Mouse (Mus musculus) left cerebral cortex, adult 9 months (tissue): Measurements from ENCODE around the gene Ankrd44.

Experiments
- DNase-seq, 2 experiments: peaks; one replicate each; pipeline ENCODE4 v3.0.0; 2022; ENCODE audit warnings: low spot score in 2 of 2

Gene Ankrd44

DNA sequence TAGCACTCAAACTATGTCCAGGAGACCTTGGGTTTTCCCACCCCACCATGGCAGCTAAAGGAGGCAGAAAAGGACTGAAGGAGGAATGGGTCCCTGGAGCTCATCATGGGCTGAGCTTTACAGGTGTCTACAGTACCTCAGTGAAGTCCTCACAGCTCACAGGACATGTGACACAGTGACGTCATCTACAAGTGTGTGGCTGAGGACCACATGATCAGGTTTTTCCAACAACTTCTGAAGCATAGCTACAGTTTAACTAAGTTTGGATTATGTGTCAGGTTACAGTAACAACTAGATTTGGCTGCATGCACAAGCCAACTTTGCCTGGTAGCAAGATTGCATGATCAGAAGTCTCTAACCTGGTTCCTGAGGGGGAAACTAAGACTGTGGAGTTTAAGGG is 78.9 kb downstream of the Ankrd44 start:
- no peak for DNase-seq

GRCm38 (mm10) chr1:54846346-54847000 is 79.7 kb downstream of the Ankrd44 start:
- DNase-seq = no peak

- DNase-seq = no peak
Observed at GRCm38 (mm10) chr1:54844361-54844760, 81.8 kb downstream of the Ankrd44 start.

DNA sequence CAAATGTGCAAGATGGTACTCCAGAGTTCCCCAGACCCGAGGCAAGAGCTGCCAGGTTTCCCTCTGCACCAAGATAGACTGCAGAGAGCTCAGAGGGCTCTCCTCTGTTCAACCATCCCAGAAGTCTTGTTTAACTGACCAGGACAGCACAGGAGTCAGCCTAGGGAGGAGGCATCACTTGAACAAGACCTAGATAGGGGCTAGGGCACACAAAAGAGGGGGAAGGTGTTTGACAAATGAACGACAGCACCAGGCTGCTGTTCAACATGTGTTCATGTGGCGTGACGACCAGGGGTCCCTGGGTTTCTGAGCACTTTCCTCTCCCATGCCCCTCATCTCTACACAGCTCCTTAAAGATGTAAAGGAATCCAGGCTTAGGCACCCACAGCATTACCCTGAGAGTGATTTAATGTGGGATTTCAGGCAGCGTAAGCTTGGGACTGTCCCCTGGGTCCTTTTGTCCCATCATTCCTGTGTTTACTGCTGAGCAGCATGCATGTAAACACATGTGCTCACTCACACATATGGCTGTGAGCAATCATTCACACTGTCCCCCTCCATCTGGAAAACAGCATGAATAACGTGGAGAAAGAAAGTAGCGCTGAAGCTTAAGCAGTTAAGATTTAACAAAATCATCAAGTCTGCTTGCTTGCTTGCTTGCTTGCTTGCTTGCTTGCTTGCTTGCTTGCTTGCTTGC is 83.3 kb downstream of the Ankrd44 start:
- DNase-seq = no peak

DNA sequence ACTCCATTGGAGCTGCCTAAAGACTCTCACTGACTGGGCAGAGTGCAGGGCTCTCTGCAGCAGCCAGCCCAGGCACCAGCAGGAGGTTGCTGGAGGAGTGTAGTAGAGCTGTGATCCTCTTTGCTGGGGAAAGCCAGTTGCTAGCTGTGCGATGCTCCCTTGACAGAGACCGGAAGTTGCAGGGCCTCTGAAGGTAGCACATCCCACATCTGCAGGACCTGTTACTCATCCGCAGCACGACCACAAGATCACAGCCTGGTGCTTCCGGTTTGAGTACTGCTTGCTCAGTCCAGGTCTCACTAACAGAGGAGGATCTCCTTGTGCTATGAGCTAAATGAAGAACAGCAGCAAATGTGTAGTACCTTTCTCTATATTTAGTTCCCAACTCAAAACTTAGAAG is 84.4 kb downstream of the Ankrd44 start:
- no peak for DNase-seq

- no peak for DNase-seq
Observed at GRCm38 (mm10) chr1:54840040-54840439, 86.1 kb downstream of the Ankrd44 start.

- no peak for DNase-seq
Observed at GRCm38 (mm10) chr1:54838486-54838805, 87.7 kb downstream of the Ankrd44 start.

- no peak for DNase-seq
Observed at GRCm38 (mm10) chr1:54837721-54838485, 88.3 kb downstream of the Ankrd44 start.

- DNase-seq = no peak
Observed at GRCm38 (mm10) chr1:54835661-54836205, 90.5 kb downstream of the Ankrd44 start.

- no peak for DNase-seq
Observed at GRCm38 (mm10) chr1:54833221-54833620, 93.0 kb downstream of the Ankrd44 start.

DNA sequence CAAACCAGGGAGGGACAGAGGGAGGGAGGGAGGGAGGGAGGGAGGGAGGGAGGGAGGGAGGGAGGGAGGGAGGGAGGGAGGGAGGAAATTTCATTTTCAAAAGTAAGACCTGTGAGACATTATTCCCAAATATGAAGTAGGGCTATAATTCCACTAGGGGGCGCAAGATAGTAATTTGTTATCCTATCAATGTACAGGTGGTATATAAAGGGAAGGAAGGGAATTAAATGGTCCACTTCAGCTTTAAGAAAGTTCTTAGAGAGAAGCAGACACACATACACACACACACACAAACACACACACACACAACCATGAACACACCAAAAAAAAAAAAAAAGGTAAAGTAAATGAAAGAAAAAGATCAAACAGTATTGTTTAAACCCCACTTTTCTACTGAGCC is 93.4 kb downstream of the Ankrd44 start:
- DNase-seq = peak in 1 of 2 experiments; percentile 55

- DNase-seq = peak in 1 of 2 experiments; percentile 11
Observed at GRCm38 (mm10) chr1:54830223-54830622, 96.0 kb downstream of the Ankrd44 start.

DNA sequence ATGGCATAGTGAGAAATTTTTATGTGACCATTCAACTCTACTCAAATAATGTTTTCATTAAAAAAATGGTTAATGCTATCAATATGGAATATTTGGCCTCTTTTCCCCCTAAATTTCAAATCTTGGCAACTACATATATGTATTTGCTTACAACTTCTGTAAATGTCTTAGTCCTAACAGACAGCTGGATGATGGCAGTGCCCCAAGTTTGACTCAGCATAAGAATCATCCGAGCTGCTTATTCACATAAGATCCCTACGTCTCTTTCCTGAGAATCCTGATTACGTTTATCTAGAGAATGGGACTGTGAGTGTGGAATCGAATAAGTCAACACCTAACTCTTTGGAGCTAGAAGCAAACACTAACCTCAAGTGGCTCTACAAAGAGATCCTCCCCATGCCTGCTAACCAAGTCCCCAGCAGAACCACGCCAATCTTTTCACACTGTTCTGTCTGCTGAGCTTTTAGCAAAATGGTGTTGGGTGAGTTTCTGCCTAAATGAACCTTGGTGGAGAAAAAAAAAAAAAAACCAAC is 96.4 kb downstream of the Ankrd44 start:
- DNase-seq = no peak

- no peak for DNase-seq
Observed at GRCm38 (mm10) chr1:54827827-54828226, 98.4 kb downstream of the Ankrd44 start.

GRCm38 (mm10) chr1:54827351-54827750 is 98.8 kb downstream of the Ankrd44 start:
- no peak for DNase-seq

GRCm38 (mm10) chr1:54826426-54826986 is 99.7 kb downstream of the Ankrd44 start:
- no peak for DNase-seq

GRCm38 (mm10) chr1:54825718-54826425 is 100.3 kb downstream of the Ankrd44 start:
- no peak for DNase-seq

GRCm38 (mm10) chr1:54824106-54824808 is 101.9 kb downstream of the Ankrd44 start:
- DNase-seq = no peak

DNA sequence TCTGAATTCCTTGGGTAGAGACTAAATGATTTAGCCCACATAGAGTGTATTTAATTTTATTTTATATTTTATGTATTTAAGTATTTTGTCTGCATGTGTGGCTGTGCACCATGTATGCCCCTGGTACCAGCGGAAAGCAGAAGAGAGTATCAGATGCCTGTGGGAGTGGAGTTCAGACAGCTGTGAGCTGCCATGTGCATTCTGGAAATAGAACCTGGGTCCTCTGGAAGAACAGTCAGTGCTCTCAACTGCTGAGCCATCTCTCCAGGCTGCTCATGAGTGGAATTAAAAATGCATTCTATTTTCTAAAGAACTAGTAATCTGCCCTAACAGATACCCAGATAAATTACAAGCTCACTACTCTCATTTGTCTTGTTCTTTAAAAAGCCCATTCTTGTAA is 104.4 kb downstream of the Ankrd44 start:
- DNase-seq = peak in 1 of 2 experiments; percentile 20

- DNase-seq = no peak
Observed at GRCm38 (mm10) chr1:54815206-54815855, 110.9 kb downstream of the Ankrd44 start.
